ENCODE assay signal across 8 mouse cellular contexts in the genomic region with DNA sequence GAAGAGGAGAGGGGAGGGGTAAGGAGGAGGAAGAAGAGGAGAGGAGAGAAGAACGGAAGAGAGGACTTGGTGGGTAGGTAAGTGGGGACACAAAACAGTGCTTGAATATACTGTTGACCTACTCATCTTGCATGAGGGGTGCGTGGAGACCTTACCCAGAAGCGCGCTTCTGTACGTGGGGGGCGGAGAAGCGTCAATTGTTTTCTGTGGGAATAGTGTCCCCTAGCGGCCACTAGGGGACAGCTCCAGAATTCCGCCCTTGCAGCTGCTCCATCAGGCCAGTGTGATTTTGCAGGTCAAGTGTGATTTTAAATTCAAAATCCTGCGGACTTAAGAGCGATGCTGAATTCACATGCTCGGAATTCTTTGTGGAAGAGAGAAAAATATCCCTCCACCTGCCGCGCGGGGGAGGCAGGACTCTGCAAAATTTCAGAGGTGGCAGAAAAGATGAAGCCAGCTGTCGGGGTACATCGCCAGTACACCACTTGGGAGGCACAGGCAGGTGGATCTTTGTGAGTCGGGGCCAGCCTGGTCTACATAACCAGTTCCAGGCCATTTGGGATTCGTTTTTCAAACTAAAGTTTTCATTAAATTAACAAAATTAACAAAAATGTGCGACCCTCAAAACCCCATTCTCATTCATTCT. TPM values are rescaled to one million over a fixed set of nuclear protein-coding genes. Genes with fewer than 3 reads are reported as not detected.
A peak's percentile ranks its signal among the peaks of the same experiment; 100 is the strongest.
DNase-seq lines count a peak whose midpoint lies in the region; ATAC-seq and TF ChIP-seq lines count a peak whose summit lies in the region.

No protein-coding gene starts in this region.

- 18% methylated on average over 20 of the region's 20 CpGs for WGBS in intestine, embryonic 14.5 days

- peak; percentile 63 for ATAC-seq in intestine, embryonic 14.5 days (replicated peaks; ENCODE audit: low FRiP score, low TSS enrichment, low read depth)
- 0 out of 2 replicates have a peak, but pooled peaks have one; percentile 53 for ATAC-seq in monocyte, adult 5-6 weeks (replicated peaks; ENCODE audit: insufficient number of reproducible peaks, low FRiP score, low TSS enrichment, poor library complexity, severe bottlenecking)

- DNase-seq in 3T3-L1 (ENCODE audit: low read depth, low spot score): peak; percentile 63
- DNase-seq in cerebellum, adult 9-10 months: peak; percentile 68
- peak; percentile 36 to 37 for DNase-seq in frontal cortex, postnatal 36 days (ENCODE audit: low spot score in 2 of 2)
- peak; percentile 67 for DNase-seq in intestine, embryonic 14.5 days (ENCODE audit: low spot score)
- DNase-seq in liver: peak; percentile 36
- DNase-seq in thymus, postnatal 4 days: peak; percentile 69

- H3K27ac ChIP-seq in ES-Bruce4 (ENCODE audit: insufficient read depth, low read length): no peak overlapping the region
- H3K27ac ChIP-seq in intestine, embryonic 14.5 days (ENCODE audit: low read depth): no peak overlapping the region

- 0 out of 2 replicates have a peak overlapping the region, but pooled peaks have one; percentile 34 for H3K4me3 ChIP-seq in ES-Bruce4 (ENCODE audit: low read depth, low read length)
- no peak overlapping the region for H3K4me3 ChIP-seq in intestine, embryonic 14.5 days (ENCODE audit: low read depth, low read length)

- TF ChIP-seq POLR2A in ES-Bruce4 (IDR thresholded peaks at IDR 0.05; ENCODE audit: insufficient read depth, low read length): no peak

- H3K36me3 ChIP-seq in ES-Bruce4 (ENCODE audit: control insufficient read depth, insufficient read depth, low read length, poor library complexity, severe bottlenecking): no peaks in the 10 kb centered on the region
- no peaks in the 10 kb centered on the region for H3K36me3 ChIP-seq in intestine, embryonic 14.5 days (ENCODE audit: control insufficient read depth, insufficient read depth, low read length)

- peak; percentile 85 for TF ChIP-seq CTCF in ES-Bruce4 (IDR thresholded peaks at IDR 0.05; ENCODE audit: low read depth, low read length)

- H3K9me3 ChIP-seq in ES-Bruce4 (replicated peaks; ENCODE audit: control insufficient read depth, insufficient read depth, low read length, poor library complexity, severe bottlenecking): no peaks in the 10 kb centered on the region
- no peaks in the 10 kb centered on the region for H3K9me3 ChIP-seq in intestine, embryonic 14.5 days (ENCODE audit: control insufficient read depth, low read length)

- no peaks in the 10 kb centered on the region for H3K4me1 ChIP-seq in ES-Bruce4 (ENCODE audit: control insufficient read depth, insufficient read depth, low read length)
- H3K4me1 ChIP-seq in intestine, embryonic 14.5 days (replicated peaks; ENCODE audit: control insufficient read depth, insufficient read depth, low read length): no peaks in the 10 kb centered on the region

- H3K9ac ChIP-seq in ES-Bruce4 (ENCODE audit: low read depth, poor library complexity, severe bottlenecking): no peak overlapping the region
- H3K9ac ChIP-seq in intestine, embryonic 14.5 days (ENCODE audit: low read length): no peak overlapping the region

- TF ChIP-seq EP300 in ES-Bruce4 (IDR thresholded peaks at IDR 0.05; ENCODE audit: insufficient read depth, low read depth, low read length): no peak

- no peaks in the 10 kb centered on the region for H3K27me3 ChIP-seq in ES-Bruce4 (ENCODE audit: control insufficient read depth, insufficient read depth, low read length, poor library complexity, severe bottlenecking)
- H3K27me3 ChIP-seq in intestine, embryonic 14.5 days (replicated peaks; ENCODE audit: control insufficient read depth, insufficient read depth, low read length): no peaks in the 10 kb centered on the region; the same call in 1 of the 2 replicates

- H3K4me2 ChIP-seq in intestine, embryonic 14.5 days (ENCODE audit: low read length): peak overlapping the region; percentile 37

RNA-seq across cellular contexts. Expression of gene Dock6, which starts 18.6 kb away (rescaled TPM):
- 74.9 and 80.8 TPM in 2 replicates for polyA plus RNA-seq in ES-Bruce4 (2011; ENCODE audit: insufficient read depth, insufficient read length, low read depth, missing spikeins)
- 39.4 and 40.0 TPM in 2 replicates for polyA plus RNA-seq in intestine, embryonic 14.5 days (2014; fragmentation: Nextera tagmentation; extraction: Ambion mirVana)
- 0.32 to 15.0 TPM (median 6.1 TPM) in 3 replicates for total RNA-seq in monocyte, adult 5-6 weeks (2017)

RNA-seq across cellular contexts. Expression of gene Angptl8, which starts 35.7 kb away (rescaled TPM):
- not detected in 2 replicates for polyA plus RNA-seq in ES-Bruce4 (2011; ENCODE audit: insufficient read depth, insufficient read length, low read depth, missing spikeins)
- polyA plus RNA-seq in intestine, embryonic 14.5 days (2014; fragmentation: Nextera tagmentation; extraction: Ambion mirVana): 4.0 and 4.3 TPM in 2 replicates
- not detected in 3 replicates for total RNA-seq in monocyte, adult 5-6 weeks (2017)

RNA-seq across cellular contexts. Expression of gene Rab3d, which starts 47.0 kb away (rescaled TPM):
- polyA plus RNA-seq in ES-Bruce4 (2011; ENCODE audit: insufficient read depth, insufficient read length, low read depth, missing spikeins): 5.7 and 7.8 TPM in 2 replicates
- 18.4 and 21.5 TPM in 2 replicates for polyA plus RNA-seq in intestine, embryonic 14.5 days (2014; fragmentation: Nextera tagmentation; extraction: Ambion mirVana)
- total RNA-seq in monocyte, adult 5-6 weeks (2017): 8.4 to 22.7 TPM (median 18.5 TPM) in 3 replicates

RNA-seq across cellular contexts. Expression of gene Ccdc159, which starts 56.3 kb away (rescaled TPM):
- polyA plus RNA-seq in ES-Bruce4 (2011; ENCODE audit: insufficient read depth, insufficient read length, low read depth, missing spikeins): 2.9 and 4.9 TPM in 2 replicates
- 3.8 and 4.2 TPM in 2 replicates for polyA plus RNA-seq in intestine, embryonic 14.5 days (2014; fragmentation: Nextera tagmentation; extraction: Ambion mirVana)
- 0.21 TPM in 1 of 3 replicates, not detected in the others for total RNA-seq in monocyte, adult 5-6 weeks (2017)

RNA-seq across cellular contexts. Expression of gene Tmem205, which starts 56.4 kb away (rescaled TPM):
- polyA plus RNA-seq in ES-Bruce4 (2011; ENCODE audit: insufficient read depth, insufficient read length, low read depth, missing spikeins): 19.9 and 21.4 TPM in 2 replicates
- polyA plus RNA-seq in intestine, embryonic 14.5 days (2014; fragmentation: Nextera tagmentation; extraction: Ambion mirVana): 57.1 and 59.6 TPM in 2 replicates
- 1.1 to 5.0 TPM (median 4.0 TPM) in 3 replicates for total RNA-seq in monocyte, adult 5-6 weeks (2017)
